Mouse (Mus musculus) adrenal gland, postnatal 10 days (tissue): ENCODE results near the gene Hax1. TPM values are rescaled to one million over a fixed set of nuclear protein-coding genes. Genes with fewer than 3 reads are reported as not detected.

Experiments
- DNase-seq: peaks from one replicate; pipeline ENCODE4 v3.0.0; 2021; ENCODE audit warnings: mixed read lengths
- long read RNA-seq, 2 experiments: library from polyadenylated mRNA; stranded (forward); transcript quantifications; one replicate each; pipeline ENCODE4 v2.0.0; 2021
- total RNA-seq, 2 experiments: library from RNA; stranded (reverse); gene quantifications; 2 replicates each; pipeline ENCODE4 v1.2.3; 2021

Gene Hax1
- total RNA-seq: 100 to 1,000 TPM in 1 of 2 experiments, 10 to 100 TPM in 1; 92.7 to 110 TPM
- long read RNA-seq, experiment 1, transcript Hax1-201 (7 exons, 1,139 nt): major isoform, 77 of 96 reads
- long read RNA-seq, experiment 1, partial matches to known transcripts: 6 of 96 reads
- long read RNA-seq, experiment 1, other reads (novel, unspliced or antisense): 6 of 96 reads
- long read RNA-seq, experiment 2, transcript Hax1-201 (7 exons, 1,139 nt): major isoform, 29 of 39 reads
- long read RNA-seq, experiment 2, partial matches to known transcripts: 4 of 39 reads
- long read RNA-seq, experiment 2, other reads (novel, unspliced or antisense): 1 of 39 reads

DNA sequence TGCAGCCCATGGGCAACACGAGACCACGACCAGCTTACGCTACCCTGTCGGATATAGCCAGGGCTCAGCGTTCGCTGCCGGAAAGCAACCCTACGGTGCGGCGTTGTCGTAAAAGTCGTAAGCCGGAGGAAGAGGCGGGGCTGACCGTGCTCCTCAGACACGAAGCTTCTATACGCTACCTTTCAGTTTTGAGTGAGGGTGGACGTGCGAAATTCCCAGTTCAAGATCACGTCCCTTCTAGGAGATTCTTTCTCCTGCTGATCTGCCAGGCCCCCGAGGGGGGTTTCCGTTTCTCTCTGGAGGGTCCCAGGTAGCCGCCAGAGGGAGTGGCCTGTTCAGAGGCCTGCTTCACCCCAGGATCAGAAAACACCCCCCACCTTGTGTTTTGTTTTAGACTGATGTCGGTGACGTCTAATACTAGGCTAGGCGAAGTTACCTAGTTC is at the start of gene Hax1:
Gene Hax1, minus strand, starts transcription at position 169 of the 443 bp plus-strand sequence.
- DNase-seq: peak; percentile 95

GRCm38 (mm10) chr3:90036263-90036662 is 37.7 kb upstream of the Hax1 start:
- DNase-seq: no peak

GRCm38 (mm10) chr3:90034653-90035052 is 36.1 kb upstream of the Hax1 start:
- DNase-seq: no peak

DNA sequence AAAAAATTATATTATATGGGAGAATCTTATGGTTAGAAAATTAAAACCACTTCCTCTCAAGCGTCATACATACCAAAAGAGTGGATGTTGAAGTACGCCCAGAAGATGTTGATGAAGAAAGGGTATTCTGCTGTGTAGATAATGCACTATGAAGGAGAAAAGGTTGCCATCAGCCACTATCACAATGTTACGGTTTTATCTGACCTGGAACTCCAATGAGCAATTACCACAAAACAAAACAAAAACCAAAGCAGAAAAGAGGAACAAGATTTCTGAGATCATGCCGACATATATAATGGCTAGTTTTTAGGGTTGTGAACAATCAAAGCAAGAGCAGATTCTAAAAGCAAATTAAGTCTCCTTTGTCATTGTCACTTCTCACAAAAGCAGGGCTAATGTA is 18.0 kb upstream of the Hax1 start:
- DNase-seq: no peak

DNA sequence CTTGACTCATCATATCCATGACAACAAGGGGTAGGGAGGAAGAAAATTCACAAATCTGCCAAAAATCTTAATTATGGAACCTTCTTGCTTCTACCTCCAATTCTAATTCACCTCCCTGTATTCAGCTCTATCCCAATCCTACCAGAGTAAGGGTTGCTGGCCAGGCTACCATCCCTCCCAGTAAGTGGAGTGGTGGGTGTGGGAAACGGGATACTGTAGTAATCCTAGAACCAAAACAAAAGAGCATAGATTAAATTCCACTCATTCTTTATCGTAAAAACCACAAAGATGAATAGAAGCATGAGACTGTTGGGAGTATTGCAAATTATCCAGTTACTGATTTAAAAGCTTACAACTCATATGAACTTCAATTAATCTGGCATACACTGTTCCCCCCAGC is 11.7 kb upstream of the Hax1 start:
- DNase-seq: no peak

DNA sequence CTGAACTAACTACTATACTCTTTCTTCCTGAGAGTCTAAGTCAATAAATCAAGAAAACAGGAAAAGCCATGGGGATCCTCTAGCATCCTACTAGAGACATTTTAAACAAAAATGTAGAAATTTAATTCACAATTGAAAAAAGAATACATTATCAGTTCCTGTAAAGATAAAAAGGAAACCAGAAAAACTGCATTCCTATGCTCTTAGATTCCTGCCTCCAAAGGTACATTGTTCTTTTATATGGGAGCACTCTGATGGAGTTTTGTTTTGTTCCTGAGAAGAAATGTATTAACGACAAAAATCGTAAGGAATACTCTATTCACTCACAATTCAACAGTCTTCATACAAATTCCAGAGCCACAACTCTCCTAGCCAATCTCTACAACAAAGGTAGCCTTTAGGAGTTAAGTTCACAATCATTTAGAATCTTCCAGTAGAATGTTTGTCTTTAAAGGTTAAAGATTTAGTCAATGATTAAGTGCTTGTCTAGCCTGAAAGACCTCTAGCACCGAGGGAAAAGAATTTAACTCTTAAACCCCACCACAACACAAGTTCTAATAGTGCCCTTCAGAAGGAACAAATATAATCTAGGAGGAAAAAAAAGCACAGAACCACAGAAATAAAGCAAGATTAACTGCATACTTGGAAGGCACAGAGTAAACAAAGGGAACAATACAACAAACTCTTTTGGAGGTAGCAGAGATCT is 5.7 kb upstream of the Hax1 start:
- DNase-seq: no peak

DNA sequence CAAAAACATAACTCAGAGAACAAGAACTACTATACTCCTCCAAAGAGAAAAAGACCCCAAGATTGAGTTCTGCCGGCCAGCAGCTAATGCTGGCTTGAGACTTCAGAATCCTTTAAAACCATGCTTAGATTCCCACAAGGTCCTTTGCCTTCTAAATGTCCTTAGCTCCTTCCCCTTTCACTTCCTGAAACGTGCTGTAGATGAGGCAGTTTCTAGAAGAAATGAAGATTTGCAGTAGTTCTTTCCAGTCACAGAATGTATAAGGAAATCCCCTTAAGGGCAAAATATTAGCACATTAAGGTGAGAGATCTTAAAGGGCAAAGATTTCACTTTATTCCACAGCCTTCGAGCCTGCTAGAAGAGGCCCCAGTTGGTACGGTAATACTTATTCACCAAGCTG is 1.2 kb upstream of the Hax1 start:
- no peak for DNase-seq

DNA sequence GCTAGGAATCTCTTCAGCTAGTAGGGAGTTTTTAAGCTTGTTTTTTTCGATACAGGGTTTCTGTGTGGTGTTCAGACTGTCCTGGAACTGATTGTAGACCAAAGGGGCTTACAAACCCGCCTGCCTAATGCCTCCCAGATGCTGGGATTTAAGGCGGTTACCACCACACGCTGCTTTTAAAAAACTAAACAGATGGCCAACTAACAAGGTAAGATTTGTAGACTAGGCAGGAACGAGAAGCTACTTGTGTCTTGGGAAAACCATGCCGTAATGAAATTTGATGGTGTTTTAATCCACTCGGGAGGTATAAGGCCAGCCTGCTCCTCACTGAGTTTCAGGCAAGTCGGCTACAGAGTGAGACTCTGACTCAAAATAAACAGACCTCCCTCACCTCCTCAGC is 510 bp upstream of the Hax1 start:
- peak; percentile 21 for DNase-seq

DNA sequence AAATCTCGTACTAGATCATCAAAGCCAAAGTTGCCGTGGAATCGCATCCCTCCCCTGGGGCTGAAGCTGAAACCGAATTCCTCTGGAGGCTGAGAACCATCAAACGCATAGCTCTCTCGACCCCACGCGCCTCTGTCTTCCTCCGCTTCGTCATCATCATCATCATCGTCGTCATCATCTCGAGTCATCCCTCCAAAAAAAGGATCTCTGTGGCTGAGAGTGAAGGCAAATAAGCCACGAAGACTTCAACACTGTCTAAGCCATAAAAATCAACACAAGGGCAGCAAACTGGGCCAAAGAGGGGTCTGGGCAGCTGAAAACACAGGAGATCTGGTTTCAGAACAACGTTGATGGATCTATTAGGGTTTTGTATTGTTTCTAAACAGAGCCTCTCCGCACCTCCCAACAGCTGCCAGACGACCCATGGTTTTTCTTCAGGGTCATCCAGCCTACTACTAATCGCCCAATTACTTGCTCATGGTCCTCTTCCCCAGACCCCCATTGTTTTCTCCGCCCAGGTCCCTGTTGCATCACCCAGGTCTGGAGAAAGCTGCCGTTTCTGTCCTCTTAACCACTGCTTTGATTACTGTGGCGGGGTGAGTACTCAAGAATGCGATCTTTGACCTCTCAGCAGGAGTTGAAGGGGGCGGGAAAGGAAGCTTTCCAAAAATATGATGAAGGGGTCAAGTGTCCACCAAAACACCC is 637 bp downstream of the Hax1 start:
- DNase-seq: no peak

DNA sequence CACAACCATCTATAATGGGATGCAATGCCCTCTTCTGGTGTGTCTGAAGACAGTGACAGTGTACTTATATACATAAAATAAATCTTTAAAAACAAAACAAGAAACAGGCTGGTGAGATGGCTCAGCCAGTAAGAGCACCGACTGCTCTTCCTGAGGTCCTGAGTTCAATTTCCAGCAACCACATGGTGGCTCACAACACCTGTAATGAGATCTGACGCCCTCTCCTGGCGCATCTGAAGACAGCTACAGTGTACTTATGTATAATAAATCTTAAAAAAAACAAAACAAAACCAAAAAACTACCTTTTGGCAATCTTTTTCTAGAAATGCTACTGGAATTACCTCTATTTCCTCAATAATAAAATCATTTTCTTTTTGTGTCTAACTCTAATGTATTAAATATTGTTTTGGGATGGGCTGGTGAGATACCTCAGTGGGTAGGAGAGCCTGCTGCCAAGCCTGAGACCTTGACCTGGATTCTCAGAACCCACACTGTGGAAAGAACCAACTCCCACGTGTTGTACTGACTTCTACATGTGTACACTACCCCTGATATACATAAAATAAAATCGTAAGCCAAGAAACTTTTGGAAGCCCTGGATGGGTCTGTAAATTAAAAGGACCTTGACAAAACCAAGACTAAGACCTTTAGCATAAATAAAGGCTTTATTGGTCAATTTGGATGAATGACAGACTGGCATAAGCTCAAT is 3.6 kb downstream of the Hax1 start:
- DNase-seq: peak; percentile 14

DNA sequence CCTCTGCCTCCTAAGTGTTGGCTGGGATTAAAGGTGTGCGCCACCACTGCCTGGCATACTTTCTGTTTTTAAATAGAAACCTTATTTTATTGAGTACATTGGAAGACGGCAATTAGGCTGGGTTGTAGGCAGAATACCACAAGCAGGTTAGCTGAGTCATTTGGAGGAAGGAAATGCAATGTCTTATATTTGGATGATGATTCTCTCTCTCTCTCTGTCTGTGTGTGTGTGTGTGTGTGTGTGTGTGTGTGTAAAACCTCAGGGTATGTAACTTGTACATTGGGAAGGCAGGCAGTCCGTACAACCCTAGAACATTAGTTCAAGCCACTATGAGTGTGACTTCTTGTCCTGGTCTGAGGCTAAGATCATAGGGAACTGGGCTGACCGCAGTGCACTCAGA is 10.8 kb downstream of the Hax1 start:
- DNase-seq: no peak

DNA sequence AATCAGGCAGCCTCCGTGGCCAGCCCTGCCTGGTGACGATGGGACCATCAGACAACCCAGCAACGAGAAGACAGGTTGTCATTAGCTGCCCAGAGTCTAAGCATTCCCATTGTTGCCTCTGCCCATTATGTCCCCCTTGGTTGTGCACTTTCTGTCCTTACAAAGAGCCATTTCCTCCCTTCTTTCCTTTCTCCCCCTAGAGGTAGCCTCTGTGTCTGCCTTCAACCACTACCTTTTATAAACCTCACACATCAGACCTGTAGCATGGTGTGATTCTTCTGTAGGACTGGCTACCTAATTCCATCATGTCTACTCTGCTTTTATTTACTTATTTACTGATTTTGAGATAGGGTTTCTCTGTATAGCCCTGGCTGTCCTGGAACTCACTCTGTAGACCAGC is 11.4 kb downstream of the Hax1 start:
- no peak for DNase-seq

DNA sequence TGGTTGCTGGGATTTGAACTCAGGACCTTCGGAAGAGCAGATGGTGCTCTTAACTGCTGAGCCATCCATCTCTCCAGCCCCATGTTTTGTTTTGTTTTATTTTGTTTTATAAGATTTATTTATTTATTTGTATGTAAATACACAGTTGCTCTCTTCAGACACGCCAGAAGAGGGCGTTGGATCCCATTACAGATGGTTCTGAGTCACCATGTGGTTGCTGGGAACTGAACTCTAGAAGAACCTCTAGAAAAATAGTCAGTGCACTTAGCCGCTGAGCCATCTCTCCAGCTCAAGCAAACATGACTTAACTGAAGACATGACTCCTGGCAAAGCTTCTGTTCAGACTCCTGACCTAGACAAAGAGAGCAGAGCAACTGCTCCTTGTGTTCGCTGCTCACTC is 16.2 kb downstream of the Hax1 start:
- DNase-seq: no peak

DNA sequence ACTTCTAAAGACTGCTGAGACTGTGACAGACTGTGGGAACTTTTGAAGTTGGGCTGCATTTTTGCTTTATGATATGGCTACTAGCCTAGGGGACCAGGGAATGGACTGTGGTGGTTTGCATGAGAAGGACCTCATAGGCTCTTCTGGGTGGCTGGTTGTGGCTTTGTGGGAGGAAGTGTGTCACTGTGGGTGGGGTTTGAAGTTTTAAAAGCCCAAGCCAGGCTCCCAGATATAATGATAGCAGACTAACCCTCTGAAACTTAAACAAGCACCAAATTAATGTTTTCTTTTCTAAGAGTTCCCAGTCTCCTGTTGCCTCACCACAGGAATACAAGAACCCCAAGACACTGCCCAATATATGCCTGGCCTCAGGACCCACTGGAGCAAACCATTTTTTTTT is 21.7 kb downstream of the Hax1 start:
- no peak for DNase-seq

DNA sequence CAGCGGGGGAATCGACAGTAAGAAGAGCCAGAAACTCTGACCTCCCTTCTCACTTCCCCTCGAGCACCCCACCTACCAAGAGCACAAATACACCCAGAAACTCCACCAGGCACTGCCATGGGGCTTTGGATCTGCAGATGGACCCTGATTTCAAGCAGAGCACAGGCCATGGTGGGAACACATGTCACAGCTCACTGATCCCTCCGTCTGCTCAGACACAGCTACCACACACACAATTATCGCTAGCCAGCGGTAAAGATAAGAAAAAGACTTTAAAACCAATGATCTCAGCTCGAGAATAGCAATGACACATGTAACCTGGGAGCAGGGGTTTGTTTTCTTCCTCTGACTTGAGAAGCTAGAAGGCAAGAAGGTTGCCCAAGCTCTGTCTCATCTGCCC is 30.1 kb downstream of the Hax1 start:
- no peak for DNase-seq

- no peak for DNase-seq
These were observed 31.6 kb downstream of the Hax1 start for GRCm38 (mm10) chr3:89966946-89967345.

DNA sequence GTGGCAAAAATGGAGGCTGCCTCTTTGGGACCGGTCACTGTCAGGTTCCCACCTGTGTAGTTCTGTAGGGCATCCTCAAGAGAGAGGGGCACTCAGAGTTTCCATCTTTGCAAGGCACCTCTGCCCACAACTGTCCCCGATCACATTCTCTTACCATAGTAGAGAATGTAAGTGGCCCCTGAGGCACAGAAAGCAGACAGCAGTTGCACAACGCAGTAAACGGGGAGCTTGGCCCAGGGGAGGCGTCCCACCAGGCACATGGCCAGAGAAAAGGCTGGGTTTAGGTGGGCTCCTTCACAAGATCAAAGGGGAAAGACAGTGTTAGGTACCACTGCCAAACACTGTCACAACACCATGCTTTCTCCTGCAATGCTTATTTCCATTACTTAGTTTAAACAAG is 32.6 kb downstream of the Hax1 start:
- DNase-seq: no peak

- DNase-seq: no peak
These were observed 33.0 kb downstream of the Hax1 start for GRCm38 (mm10) chr3:89965557-89965956.

DNA sequence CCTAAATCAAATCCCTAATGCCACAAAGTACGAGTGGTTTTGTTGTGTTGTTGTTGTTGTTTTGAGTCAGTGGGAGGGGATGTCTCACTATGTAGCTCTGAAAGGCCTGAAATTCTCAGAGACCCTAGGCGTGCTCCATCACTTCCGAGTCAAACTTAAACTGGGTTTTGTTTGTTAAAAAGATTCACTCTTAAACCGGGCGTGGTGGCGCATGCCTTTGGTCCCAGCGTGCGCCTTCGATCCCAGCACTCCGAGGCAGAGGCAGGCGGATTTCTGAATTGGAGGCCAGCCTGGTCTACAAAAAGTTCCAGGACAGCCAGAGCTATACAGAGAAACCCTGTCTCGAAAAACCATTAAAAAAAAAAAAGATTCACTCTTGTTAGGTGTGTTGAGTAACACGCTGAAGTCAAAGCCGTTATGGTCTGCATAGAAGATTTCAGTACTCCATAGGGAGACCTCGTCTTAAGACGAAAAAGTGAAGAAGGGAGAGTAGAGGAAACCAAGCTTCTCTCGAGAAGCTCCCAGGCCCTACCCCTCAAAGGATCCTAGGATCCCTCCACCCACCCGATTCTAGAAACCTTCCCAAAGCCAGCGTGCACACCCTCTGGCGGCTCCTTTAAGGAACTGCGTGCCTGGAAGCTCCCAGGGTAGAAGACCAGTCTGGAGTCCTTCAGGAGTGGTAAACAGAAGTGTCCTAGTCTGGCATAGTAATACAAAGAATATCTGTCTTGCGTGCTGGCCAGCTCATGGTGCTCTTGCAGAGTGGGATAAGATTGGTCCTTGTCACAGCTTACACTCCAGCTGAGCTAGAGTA is 34.4 kb downstream of the Hax1 start:
- peak; percentile 77 for DNase-seq

DNA sequence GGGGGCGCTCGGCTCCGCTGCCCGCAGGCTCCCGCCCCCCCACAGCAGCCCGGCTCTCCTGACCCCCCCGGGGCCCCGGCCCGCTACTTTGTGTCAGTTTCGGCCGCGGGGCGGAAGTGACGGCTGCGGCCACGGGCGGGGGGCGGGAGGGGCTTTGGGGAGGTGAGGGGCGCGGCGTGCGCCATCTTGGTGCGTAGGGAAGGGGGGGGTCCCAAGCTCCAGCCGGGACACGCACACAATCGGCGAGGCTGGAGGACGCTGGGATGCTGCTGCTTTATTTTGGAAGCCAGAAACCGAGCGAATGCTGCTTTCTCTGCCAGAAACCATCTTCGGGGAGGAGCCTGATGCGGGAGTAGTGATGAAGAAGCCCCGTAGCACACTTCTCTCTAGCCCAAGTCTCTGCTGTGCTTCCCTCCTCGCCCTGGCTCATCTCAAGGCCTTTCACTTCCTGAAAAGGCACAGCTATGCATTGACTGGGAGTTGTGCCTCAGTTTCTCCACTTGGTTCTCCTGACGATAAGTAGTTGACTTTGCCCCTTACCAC is 35.3 kb downstream of the Hax1 start, which contains the start of gene Atp8b2:
Gene Atp8b2, minus strand, starts transcription at position 288 of the 543 bp plus-strand sequence.
- DNase-seq: peak; percentile 74

- no peak for DNase-seq
These were observed 35.8 kb downstream of the Hax1 start for GRCm38 (mm10) chr3:89962751-89963220.
